14 mouse cellular contexts compared by ENCODE assay signal in the genomic region with DNA sequence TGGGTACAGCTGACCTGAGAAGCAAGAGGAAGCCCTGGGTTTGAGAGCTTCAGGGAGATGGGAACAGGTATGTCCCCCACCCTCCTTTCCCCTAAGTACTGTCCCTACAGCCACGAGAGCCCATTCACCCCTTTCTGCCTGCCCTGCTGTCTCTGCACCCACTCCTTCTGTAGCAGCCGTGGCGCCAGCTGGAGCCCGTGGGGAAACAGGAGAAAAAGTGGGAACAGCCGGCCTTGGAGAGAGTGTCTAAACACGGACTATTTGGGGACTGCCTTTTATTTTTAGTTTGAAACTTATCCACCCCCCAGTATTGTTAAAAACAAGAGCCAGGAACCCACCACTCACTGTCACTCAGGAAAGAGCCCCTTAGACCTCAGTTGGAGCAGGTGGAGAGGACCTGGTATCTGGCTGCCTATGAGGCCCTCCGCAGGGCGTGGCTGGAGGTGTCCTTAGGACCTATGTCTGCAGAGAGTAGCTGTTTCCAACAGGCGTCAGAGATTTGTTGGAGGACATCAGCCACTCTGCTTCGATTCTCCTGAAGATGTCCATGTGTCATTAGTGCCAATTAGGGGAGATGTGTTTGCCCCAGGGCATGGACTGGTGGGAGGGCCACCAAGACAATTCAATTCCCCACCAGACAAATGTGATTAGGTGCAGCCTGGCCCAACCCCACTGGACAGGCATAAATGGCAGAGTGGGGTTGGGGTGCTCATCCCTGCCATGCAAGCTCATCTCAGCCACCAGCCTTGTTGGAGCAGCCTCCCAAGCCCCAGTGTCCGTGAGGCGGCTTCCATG. TPM values are rescaled to one million over a fixed set of nuclear protein-coding genes. Genes with fewer than 3 reads are reported as not detected.
DNase-seq lines count a peak whose midpoint lies in the region; ATAC-seq and TF ChIP-seq lines count a peak whose summit lies in the region.
"Had no signal": no experiment of that assay in that cellular context is flagged by ENCODE, and none has a peak within 500 bp of the region (broad histone marks: within the 10 kb centered on the region; RNA-seq: fewer than 3 reads in every experiment).

A gene (plus strand): TSS at position 438 of the 795 bp plus-strand sequence.

- 66% methylated on average over 12 of the region's 12 CpGs for WGBS in intestine, postnatal 0 days
- 72% methylated on average over 12 of the region's 12 CpGs for WGBS in intestine, embryonic 15.5 days

- H3K36me3 ChIP-seq in intestine, postnatal 0 days (ENCODE audit: control insufficient read depth, insufficient read depth), result no peaks in the 10 kb centered on the region
- no peaks in the 10 kb centered on the region for H3K36me3 ChIP-seq in intestine, embryonic 15.5 days
- H3K36me3 ChIP-seq: liver, embryonic 13.5 days had no signal

- no peaks in the 10 kb centered on the region for H3K4me1 ChIP-seq in intestine, postnatal 0 days (replicated peaks; ENCODE audit: control insufficient read depth, insufficient read depth, low read length)
- no peaks in the 10 kb centered on the region for H3K4me1 ChIP-seq in intestine, embryonic 15.5 days (replicated peaks)
- H3K4me1 ChIP-seq: liver, embryonic 13.5 days had no signal

- H3K27me3 ChIP-seq in intestine, postnatal 0 days (replicated peaks; ENCODE audit: control insufficient read depth, insufficient read depth, low read length), result no peaks in the 10 kb centered on the region
- no peaks in the 10 kb centered on the region for H3K27me3 ChIP-seq in intestine, embryonic 15.5 days (replicated peaks)
- H3K27me3 ChIP-seq: liver, embryonic 13.5 days had no signal

- TF ChIP-seq CTCF in intestine, postnatal 0 days (IDR thresholded peaks at IDR 0.05; ENCODE audit: low read depth), result no peak

- no peak within 1 kb of the TSS for H3K9ac ChIP-seq in intestine, postnatal 0 days (ENCODE audit: low read depth, low read length)
- H3K9ac ChIP-seq in intestine, embryonic 15.5 days, result no peak within 1 kb of the TSS
- H3K9ac ChIP-seq: liver, embryonic 13.5 days had no signal

- H3K27ac ChIP-seq in intestine, postnatal 0 days (ENCODE audit: low read depth, low read length), result no peak within 1 kb of the TSS
- no peak within 1 kb of the TSS for H3K27ac ChIP-seq in intestine, embryonic 15.5 days
- H3K27ac ChIP-seq: liver, embryonic 13.5 days had no signal

- H3K4me3 ChIP-seq in intestine, postnatal 0 days (ENCODE audit: low read depth, low read length), result no peak within 1 kb of the TSS
- no peak within 1 kb of the TSS for H3K4me3 ChIP-seq in intestine, embryonic 15.5 days (replicated peaks)
- H3K4me3 ChIP-seq: liver, embryonic 13.5 days had no signal

- no peaks in the 10 kb centered on the region for H3K9me3 ChIP-seq in intestine, postnatal 0 days (ENCODE audit: control insufficient read depth)
- H3K9me3 ChIP-seq in intestine, embryonic 15.5 days, result no peaks in the 10 kb centered on the region
- H3K9me3 ChIP-seq: liver, embryonic 13.5 days had no signal

- ATAC-seq in intestine, postnatal 0 days, result 0 out of 2 replicates have a peak, but pooled peaks have one; percentile 13
- ATAC-seq in intestine, embryonic 15.5 days, result no peak
- ATAC-seq: midbrain, embryonic 16.5 days had no signal

- peak; percentile 25 for DNase-seq in adrenal gland, postnatal 25 days
- DNase-seq in layer of hippocampus, postnatal 10 days (ENCODE audit: low spot score in 2 of 2), result peak; percentile 59 to 71
- peak; percentile 89 to 92 for DNase-seq in right cerebral cortex, postnatal 10 days (ENCODE audit: low spot score in 2 of 2)
- DNase-seq in liver, result no peak
- no peak for DNase-seq in gastrocnemius, postnatal 10 days
- DNase-seq in urinary bladder, postnatal 10 days (ENCODE audit: low spot score), result no peak
- DNase-seq: cerebellum, postnatal 25 days; kidney, adult 8-10 months; liver, embryonic 13.5 days; thymus, postnatal 14 days had no signal

- no peak within 1 kb of the TSS for H3K4me2 ChIP-seq in intestine, postnatal 0 days (replicated peaks; ENCODE audit: low read depth)
- no peak within 1 kb of the TSS for H3K4me2 ChIP-seq in intestine, embryonic 15.5 days (replicated peaks)
- H3K4me2 ChIP-seq: liver, embryonic 13.5 days had no signal

RNA-seq across cellular contexts. Expression of the gene that starts here (rescaled TPM):
- 0.65 and 0.84 TPM in 2 replicates for polyA plus RNA-seq in intestine, postnatal 0 days (2015; fragmentation: Nextera tagmentation; extraction: Ambion mirVana)
- polyA plus RNA-seq in intestine, embryonic 15.5 days (2015; fragmentation: Nextera tagmentation; extraction: Ambion mirVana), result 3.9 and 5.4 TPM in 2 replicates
- total RNA-seq in adrenal gland, postnatal 25 days (2021), result 324 and 373 TPM in 2 replicates
- under 1 TPM; 0.20 to 0.50 TPM for total RNA-seq in layer of hippocampus, postnatal 10 days (2021)
- under 1 TPM; 0.14 to 0.23 TPM for total RNA-seq in gastrocnemius, postnatal 10 days (2021)
- total RNA-seq: neutrophil, adult 5-6 weeks had no signal

Comparison
In these comparisons a context has a peak if more than half of its experiments do, and no peak if none do; other contexts are left out.
1. RNA of the gene that starts here (total RNA-seq): 324 to 373 TPM in adrenal gland, postnatal 25 days; 0.20 to 0.50 TPM in layer of hippocampus, postnatal 10 days and 0.14 to 0.23 TPM in gastrocnemius, postnatal 10 days; every median in the first group is over 100 times any median in the second.
2. Peak in ATAC-seq in intestine, postnatal 0 days; RNA of the gene not detected or under 1 TPM.
3. Peak in DNase-seq in layer of hippocampus, postnatal 10 days; RNA of the gene not detected or under 1 TPM.
4. DNase-seq: peak in adrenal gland, postnatal 25 days (single experiment) and right cerebral cortex, postnatal 10 days (2 of 2); none in liver (single experiment), gastrocnemius, postnatal 10 days (single experiment) and urinary bladder, postnatal 10 days (single experiment).